Mouse (Mus musculus) cerebellum, adult 9-10 months (tissue): ENCODE data around the gene Megf8.
"Not testable (repeated sequence)": the region's sequence is repeated elsewhere in the genome, so short reads cannot be mapped to it uniquely, and the experiment has no call there.

ENCODE experiments used
- DNase-seq: peaks from one replicate; pipeline ENCODE4 v3.0.0; 2022

The Megf8 gene

DNA sequence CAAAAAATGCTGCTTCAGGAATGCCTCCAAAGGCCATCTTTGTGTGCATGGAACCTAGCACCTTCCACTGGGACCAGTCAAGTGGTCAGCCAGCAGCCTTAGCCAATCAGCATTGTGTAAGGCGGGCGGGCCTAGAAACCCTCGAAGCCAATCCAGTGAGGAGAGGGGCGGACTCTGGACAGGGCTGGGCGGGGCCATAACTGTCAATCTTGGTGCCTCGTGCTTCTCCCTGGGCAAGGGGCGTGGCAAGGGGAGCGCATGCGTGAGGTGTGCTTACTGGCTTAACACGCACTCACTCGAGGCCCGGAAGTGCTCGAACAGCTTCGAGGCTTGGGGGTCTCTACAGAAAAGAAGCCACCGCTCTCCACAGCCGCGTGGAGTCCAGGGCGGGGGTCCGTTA, 15.9 kb upstream of the Megf8 start, which contains the start of gene Prr19:
Gene Prr19, plus strand, starts transcription at position 349 of the 400 bp plus-strand sequence.
- DNase-seq, result no peak

DNA sequence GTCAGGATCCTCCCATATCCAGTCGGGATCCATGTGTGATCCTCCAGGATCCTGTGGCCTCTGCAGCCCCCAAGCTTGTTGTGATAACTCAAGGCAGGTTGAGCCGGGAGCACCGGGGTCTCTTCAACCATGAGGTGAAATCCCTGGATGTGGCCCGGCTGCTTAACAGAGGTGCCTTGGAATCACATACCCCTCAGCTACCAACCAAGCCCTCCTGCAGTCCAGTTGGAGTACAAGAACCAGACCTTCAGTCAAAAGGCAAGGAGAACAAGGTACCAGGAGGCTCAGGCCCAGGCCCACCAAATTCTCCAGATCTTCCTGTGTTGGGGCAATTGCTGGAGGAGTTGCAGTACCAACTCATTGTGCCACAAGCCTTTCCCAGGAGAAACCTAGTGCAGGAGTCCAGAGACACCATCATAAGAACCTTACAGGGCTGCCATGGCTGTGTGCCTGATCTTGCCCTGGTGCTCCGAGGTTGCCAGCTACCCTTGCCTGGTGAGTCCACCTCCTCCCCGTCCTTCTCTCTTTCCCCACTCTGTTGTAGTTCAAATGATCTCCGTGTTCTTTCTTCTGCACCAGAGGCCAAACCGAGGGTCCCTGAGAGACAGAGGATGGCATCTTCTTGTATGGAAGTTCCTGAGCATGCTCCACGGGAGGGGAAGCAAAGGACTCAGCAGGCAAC, 13.8 kb upstream of the Megf8 start:
- no peak for DNase-seq

DNA sequence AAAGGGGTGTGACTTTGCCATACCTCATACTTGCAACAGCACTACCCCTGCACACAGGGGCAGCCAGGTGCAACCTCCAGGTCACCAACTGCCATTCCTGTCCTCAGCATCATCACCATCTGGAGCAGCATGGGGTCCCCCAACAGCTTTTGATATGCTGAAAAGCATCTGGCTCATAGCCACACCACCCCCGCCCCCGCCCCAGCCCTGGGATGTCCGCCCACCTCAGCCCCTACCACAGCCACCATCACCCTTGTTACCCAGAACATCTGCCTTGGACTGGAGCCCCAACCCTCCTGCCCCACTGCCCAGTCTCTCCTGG, 13.3 kb upstream of the Megf8 start:
- DNase-seq, result no peak

DNA sequence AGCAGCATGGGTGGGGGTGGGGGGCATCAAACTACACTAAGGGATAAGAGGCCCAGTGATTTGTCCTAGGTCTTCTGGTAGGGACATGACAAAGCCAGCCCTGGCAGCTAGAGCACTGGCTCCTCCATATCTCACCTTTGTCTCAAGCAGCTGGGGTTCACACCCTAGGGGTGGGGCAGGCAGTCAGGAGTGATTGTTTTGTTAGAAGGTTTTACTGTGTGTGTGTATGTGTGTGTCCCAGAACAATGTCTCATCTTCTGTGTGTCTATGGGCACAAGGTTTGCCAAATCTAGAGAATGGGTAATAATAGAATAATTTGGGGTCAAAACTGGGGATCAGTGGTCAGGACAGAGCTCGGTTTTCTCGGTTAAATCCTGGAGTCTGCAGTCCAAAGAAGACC, 11.5 kb upstream of the Megf8 start:
- no peak for DNase-seq

DNA sequence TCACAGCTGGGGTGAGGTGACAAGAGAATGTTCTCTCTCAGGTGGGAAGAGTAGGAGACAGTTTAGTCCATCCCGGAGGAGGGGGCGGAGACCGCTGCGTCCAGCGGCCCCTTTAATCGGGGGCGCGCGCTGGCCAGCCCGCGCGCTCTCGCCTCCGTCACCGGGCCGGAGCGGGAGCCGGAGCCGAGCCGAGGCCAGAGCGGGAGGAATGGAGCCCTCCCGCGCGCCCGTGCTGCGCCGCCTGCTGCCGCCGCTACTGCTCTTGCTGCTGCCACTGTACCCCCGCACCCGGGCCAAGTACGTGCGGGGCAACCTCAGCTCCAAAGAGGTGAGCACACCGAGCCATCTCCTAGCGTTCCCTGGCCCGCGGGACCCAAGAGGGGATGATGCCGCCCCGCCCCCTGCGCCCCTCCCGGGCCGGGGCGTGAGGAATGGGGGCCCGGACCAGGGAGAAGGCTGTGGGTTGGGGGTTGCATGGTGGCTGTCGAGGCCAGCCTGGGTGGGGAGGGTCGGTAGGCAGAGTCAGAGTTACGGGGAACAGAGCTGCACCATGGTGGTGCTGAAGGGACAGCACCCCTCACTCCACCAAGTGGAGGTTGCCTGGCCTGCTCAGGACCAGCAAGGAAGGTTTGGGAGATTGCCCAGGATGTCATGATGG, 10.9 kb upstream of the Megf8 start, which contains the start of gene Tmem145:
Gene Tmem145, plus strand, starts transcription at position 151 of the 658 bp plus-strand sequence.
- peak; percentile 69 for DNase-seq

DNA sequence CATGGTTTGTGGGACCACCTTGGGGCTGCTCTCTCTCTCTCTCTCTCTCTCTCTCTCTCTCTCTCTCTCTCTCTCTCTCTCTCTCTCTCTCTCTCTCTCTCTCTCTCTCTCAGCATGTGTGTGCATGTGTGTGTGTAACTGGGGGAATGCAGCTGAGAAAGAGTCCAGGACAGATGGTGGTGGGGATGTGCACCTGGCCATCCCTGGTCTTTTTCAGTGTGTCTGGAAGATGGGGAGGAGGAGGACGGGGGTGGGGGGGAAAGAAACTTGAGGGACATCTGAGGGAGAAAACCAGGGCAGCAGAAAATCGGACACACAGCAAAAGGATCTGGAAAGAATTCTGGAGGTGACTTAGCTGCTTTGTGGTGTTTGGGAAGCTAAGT, 10.4 kb upstream of the Megf8 start:
- DNase-seq, result no peak

DNA sequence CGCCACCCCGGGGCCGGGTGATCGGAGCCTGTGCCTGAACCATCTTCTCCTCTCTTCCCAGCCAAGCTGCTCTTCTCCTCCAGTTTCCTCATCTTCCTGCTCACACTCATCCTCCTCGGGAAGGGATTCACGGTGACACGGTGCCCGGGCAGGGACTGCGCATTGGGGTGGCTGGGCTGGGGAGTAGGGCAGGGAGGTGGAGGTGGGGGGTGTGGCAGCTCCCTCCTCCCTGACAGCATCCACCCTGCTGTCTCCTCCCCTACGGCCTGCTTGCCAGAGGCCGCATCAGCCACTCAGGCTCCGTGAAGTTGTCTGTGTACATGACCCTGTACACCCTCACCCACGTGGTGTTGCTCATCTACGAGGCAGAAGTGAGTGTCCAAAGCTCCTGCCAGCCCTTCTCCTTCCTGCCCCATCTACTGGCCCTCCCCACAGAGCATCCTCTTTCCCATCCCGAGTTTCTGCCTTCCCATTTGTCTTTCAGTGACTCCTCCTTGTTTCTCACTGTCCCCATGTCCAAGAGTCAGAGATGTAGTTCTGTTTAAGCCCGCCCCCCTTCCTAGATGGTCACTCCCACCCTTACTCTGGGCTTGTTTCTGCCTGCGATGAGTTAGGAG, 8.2 kb upstream of the Megf8 start:
- DNase-seq, result no peak

DNA sequence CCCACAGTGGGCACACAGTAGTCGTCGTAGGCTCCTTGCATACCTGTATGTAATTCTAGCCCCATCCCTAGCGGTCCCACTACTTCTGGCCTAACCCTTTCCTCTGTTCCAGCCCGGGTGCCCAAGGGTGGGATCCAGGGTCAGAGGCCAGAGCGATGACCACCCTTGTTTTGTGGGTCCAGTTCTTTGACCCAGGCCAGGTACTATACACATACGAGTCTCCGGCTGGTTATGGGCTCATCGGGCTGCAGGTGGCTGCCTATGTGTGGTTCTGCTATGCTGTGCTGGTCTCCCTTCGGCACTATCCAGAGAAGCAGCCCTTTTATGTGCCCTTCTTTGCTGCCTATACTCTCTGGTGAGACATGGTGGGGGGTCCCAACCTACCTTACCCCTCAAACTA, 7.5 kb upstream of the Megf8 start:
- DNase-seq, result peak; percentile 24

DNA sequence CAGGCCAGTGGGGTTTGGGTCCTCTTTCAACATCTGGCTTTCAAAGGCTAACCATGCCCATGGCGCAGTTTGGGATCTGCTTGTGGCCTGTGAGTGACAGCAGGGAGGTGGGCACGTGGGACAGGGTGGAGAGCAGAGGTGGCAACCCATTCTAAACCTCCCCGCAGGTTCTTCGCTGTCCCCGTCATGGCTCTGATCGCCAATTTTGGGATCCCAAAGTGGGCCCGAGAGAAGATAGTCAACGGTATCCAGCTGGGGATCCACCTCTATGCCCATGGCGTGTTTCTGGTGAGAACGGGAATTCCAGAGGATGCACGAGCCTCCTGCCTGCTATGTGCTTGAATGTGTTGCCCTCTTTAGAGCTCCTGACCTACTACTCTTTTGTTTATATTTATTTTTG, 5.8 kb upstream of the Megf8 start:
- no peak for DNase-seq

DNA sequence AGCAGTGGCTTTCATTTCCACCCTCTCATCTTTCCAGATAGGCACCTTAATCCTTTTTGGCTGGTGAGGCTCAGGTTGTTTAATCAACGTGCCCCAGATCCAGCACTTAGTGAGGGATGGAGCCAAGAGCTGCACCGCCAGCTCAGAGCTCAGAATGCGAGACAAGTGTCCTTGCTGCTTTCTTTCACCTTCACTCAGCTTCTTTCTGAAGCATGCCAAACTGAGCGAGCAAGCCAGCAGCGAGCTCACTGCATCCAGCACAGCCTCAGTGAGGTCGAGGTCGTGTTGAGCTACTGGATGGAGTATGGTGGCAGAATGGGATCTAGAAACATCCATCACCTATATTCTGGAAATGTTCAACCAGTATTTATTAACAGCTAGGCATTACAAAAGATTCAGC, 3.6 kb upstream of the Megf8 start:
- DNase-seq, result no peak

DNA sequence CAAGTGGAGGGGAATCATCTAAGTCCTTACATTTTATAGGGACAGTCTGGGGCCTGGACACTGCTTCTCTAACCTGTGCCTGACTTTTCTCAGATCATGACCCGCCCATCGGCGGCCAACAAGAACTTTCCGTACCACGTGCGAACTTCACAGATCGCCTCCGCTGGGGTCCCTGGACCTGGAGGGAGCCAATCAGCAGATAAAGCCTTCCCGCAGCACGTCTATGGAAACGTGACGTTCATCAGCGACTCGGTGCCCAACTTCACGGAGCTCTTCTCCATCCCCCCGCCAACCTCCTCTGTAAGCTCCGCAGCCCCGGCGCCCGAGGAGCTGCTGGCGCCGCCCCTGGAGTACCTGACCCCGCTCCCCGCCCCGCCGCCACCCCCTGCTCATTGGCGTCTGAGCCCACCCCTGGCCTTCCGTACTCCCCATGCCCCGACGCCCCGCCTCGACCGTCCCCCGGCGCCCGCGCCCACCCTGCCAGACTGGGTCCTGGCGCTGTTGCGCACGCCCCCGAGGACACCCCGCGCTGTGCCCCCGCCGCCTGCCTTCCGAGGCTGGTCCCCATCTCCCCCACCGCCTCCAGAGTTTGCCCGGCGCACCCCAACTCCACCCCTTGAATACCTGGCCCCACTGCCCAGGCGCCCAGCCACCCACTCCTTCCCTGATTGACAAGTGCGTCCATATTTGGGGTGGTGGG, 2.2 kb upstream of the Megf8 start:
- DNase-seq, result no peak

DNA sequence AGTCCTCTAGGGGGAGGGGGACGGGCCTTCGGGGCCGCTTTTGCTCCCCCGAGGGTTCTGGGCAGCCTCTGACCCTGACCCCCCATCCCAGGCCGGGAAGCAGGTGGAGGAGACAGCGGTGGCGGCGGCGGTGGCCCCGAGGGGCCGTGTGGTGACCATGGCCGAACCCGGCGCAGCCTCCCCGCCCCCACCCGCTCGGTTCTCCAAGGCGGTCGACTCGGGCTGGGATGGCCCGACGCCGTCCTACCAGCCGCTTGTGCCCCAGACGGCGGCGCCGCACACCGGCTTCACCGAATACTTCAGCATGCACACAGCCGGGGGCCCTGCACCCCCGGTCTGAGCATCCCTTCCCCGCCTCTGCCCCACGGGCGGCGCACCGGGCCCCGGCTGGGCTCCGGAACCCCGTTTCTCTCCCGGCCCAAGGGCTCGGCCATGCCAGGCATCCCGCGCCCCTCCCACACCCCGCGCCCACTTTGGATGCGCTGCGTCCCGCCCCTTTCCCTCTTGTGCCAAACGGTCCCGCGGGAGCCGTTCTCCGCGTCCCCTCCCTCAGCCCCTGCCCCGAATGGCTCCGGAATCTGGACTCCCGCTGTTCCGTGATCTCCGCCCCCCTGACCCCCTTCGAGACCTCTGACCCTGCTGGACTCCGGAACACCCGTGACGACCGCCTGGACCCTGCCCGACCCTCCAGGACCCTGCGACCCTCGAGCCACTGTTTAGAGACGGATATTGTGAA, 1.5 kb upstream of the Megf8 start:
- peak; percentile 75 for DNase-seq

DNA sequence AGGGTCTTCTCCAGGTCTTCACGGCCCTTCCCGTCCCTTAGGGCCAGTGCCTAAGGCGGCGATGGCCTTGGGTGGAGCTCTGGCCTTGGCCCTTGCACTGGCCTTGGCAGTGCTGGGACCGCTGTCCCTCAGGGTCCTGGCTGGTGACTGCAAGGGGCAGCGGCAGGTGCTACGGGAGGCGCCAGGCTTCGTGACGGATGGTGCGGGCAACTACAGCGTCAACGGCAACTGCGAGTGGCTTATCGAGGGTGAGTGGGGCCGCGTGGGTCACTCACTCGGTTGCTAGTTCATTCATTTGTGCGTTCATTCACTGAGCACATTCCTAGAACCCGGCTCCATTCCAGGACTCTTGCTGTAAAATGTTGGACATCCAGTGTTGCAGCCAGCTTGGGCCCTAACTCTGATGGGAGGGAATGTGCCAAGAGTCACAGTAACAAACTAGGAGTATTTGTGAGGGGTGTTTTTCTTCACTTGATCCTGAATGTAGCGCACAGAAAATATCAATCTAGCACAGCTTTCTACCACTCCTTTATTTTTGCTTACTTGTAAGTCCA, 559 bp downstream of the Megf8 start:
- peak; percentile 75 for DNase-seq

DNA sequence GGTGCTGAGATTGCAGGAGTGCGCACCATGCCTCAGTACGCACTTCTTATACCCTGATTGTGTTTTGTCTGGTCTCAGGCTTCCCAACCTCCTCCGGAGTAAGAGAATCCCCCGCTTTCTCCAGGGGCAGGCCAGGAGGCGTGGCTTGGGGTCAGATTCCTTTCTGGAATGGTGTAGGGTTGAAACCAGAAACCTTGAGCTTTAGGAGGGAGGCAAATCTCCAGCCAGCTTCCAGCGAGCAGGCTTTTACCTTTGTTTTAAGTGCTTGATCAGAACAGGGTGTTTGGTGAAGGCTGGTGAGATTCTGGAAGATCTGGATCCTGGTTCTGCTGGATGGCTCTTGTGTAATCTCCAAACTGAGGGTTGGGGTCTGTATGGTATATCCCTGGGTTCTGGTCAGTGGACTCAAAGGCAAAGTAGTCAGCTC, 5.1 kb downstream of the Megf8 start:
- no peak for DNase-seq

DNA sequence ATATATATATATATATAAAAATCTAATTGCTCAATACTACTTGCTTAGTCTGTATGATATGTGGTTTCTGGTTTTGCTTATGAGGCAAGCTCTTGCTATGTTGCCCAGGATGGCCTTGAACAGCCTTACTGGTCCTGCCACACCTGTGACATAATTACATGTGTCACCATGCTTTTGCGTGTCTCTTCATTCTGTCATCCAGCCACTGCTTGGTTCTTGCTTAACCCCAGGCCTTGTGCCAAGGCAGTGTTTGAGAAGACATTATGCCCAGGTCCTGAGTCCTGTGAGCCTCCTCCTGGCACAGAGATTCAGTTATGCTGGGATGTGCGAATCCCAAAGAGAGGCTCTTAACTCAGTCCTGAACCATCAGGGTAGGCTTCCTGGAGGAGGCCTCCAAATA, 6.3 kb downstream of the Megf8 start:
- DNase-seq, result no peak

DNA sequence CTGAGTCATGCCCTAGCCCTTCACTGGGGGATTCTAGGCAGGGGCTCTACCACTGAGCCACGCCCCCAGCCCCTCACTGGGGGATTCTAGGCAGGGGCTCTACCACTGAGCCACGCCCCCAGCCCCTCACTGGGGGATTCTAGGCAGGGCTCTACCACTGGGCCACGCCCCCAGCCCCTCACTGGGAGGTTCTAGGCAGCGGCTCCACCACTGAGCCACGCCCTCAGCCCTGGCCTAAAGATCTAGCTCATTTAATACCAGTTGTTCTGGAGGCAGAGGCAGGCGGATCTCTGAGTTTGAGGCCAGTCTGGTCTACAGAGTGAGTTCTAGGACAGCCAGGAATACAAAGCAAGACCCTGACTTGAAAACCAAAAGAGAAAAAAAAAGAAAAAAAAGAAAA, 8.5 kb downstream of the Megf8 start:
- not testable (repeated sequence) for DNase-seq

DNA sequence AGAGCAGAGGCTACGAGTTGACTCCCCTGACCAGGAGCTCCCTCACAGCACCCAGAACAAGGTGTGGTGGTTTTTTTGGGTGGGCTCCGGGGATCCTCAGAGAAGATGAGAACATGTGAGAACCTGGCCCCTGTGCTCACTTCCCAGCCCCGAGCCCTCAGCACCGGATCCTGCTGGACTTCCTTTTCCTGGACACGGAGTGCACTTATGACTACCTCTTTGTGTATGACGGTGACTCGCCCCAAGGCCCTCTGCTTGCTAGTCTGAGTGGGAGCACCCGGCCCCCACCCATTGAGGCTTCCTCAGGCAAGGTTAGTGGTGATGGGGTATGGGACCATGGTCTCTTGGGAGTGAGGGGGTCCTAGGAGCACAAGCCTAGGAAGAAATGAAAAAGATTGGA, 9.3 kb downstream of the Megf8 start:
- DNase-seq, result no peak

DNA sequence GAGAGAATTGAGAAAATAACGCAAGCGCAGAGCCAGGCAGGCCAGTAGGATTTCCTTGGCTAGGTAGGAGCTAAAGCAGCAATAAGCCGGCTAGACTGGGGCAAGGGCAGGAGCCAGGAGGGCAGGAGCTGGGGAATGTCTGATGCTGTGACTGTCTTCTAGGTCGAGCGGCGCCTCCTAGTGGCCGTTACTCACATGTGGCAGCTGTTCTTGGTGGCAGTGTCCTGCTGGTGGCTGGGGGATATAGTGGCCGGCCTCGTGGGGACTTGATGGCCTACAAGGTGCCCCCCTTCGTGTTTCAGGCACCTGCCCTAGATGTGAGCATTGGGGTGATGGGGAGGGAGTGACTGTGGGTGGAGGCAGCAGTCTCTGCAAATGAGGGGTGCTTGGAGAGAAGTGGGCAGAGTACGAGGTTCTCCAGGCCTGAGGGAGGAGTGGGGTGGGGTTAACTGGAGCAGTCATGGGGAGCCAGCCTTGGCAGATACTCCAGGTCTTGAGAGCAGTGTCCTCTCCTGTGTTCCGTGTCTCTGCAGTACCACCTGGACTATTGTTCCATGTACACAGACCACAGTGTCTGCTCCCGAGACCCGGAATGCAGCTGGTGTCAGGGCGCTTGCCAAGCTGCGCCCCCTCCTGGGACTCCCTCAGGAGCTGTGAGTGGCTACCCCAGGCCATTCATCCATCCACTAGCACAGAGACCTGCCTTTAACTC, 16.8 kb downstream of the Megf8 start:
- DNase-seq, result peak; percentile 79

DNA sequence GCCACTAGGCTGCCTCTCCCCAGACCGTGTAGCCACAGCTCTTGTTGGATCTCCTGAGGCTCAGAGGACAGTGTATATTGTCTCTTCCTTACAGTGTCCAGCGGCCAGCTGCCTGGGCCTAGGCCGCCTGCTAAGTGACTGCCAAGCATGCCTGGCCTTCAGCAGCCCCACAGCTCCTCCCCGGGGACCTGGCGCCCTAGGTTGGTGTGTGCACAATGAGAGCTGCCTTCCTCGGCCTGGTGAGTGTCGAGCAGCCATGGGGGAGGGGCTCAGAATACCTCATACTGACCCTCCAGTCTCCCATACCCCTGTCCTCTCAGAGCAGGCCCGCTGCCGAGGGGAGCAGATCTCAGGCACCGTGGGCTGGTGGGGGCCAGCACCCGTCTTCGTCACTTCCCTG, 17.5 kb downstream of the Megf8 start:
- no peak for DNase-seq

DNA sequence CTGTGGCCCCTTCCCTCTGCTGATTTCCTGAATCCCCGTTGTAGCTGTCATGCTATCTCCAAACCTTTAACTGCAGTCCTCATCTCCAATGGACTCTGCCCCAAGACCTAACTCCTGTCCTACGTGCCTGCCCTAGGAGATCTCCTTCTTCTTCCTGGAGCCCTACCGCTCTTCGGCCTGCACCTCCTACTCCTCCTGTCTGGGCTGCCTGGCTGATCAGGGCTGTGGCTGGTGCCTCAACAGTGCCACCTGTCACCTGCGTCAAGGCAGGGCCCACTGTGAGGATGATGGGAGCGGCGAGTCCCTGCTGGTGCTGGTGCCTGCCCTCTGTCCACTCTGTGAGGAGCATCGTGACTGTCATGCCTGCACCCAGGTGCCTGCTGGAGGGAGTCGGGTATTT, 22.4 kb downstream of the Megf8 start:
- no peak for DNase-seq

DNA sequence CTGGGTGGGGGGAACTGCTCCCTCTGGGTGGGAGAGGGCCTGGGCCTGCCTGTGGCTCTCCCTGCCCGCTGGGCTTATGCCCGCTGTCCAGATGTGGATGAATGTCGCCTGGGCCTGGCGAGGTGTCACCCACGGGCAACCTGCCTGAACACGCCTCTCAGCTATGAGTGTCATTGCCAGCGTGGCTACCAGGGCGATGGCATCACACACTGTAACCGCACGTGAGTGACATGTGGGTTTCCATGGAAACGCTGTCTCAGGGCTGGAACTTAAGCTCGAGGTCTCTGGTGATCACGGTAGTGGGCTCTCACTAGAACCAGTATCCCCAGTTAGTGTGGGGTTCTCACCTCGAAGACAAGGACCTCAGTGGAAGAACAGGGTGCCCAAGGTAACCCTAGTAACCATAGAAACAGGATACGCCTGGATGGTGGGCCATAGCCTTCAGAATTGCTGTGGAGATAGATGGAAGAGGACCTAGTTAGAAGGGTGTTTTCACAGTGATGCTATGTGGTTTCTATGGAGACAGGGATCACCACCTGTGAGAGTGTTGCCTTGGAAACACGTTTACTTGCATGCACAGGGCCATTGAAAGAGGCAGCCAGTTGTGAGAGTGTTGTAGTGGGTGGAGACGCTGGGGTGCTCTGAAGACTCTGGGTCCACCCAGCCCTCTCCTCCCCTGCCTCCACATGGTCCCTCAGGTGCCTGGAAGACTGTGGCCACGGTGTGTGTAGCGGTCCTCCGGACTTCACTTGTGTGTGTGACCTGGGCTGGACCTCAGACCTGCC, 24.2 kb downstream of the Megf8 start:
- no peak for DNase-seq
